Mouse (Mus musculus): Measurements from ENCODE around the gene Prrc2a.

Gene Prrc2a

GRCm38 (mm10) chr17:35162730-35163129 lies 2.0 kb downstream of the Prrc2a start:
- no peak for DNase-seq (ENCODE audit: low spot score in 2 of 2)

GRCm38 (mm10) chr17:35162121-35162520 lies 2.6 kb downstream of the Prrc2a start:
- DNase-seq (ENCODE audit: low spot score in 2 of 2), result no peak

- no peak for DNase-seq (ENCODE audit: low spot score in 2 of 2)
These were observed 3.3 kb downstream of the Prrc2a start for GRCm38 (mm10) chr17:35161421-35161820.

- DNase-seq (ENCODE audit: low spot score in 2 of 2), result no peak
These were observed 5.1 kb downstream of the Prrc2a start for GRCm38 (mm10) chr17:35159638-35160037.

GRCm38 (mm10) chr17:35158850-35159593 lies 5.7 kb downstream of the Prrc2a start:
- DNase-seq (ENCODE audit: low spot score in 2 of 2), result no peak

- no peak for DNase-seq (ENCODE audit: low spot score in 2 of 2)
These were observed 7.0 kb downstream of the Prrc2a start for GRCm38 (mm10) chr17:35157661-35158175.

GRCm38 (mm10) chr17:35157254-35157653 lies 7.4 kb downstream of the Prrc2a start:
- DNase-seq (ENCODE audit: low spot score in 2 of 2), result no peak

- no peak for DNase-seq (ENCODE audit: low spot score in 2 of 2)
These were observed 8.1 kb downstream of the Prrc2a start for GRCm38 (mm10) chr17:35156461-35157200.

- no peak for DNase-seq (ENCODE audit: low spot score in 2 of 2)
These were observed 9.2 kb downstream of the Prrc2a start for GRCm38 (mm10) chr17:35155451-35155850.

- DNase-seq (ENCODE audit: low spot score in 2 of 2), result no peak
These were observed 10.1 kb downstream of the Prrc2a start for GRCm38 (mm10) chr17:35154616-35155015.

GRCm38 (mm10) chr17:35153931-35154330 lies 10.8 kb downstream of the Prrc2a start:
- DNase-seq (ENCODE audit: low spot score in 2 of 2), result no peak

GRCm38 (mm10) chr17:35153077-35153476 lies 11.6 kb downstream of the Prrc2a start:
- no peak for DNase-seq (ENCODE audit: low spot score in 2 of 2)

GRCm38 (mm10) chr17:35152121-35152520 lies 12.6 kb downstream of the Prrc2a start:
- DNase-seq (ENCODE audit: low spot score in 2 of 2), result no peak

- no peak for DNase-seq (ENCODE audit: low spot score in 2 of 2)
These were observed 16.6 kb downstream of the Prrc2a start for GRCm38 (mm10) chr17:35147922-35148639.

- DNase-seq (ENCODE audit: low spot score in 2 of 2), result no peak
These were observed 17.3 kb downstream of the Prrc2a start for GRCm38 (mm10) chr17:35147348-35147747.

- no peak for DNase-seq (ENCODE audit: low spot score in 2 of 2)
These were observed 18.6 kb downstream of the Prrc2a start for GRCm38 (mm10) chr17:35146139-35146538.

GRCm38 (mm10) chr17:35141971-35142370 lies 22.7 kb downstream of the Prrc2a start:
- DNase-seq (ENCODE audit: low spot score in 2 of 2), result no peak

GRCm38 (mm10) chr17:35140490-35140996 lies 24.2 kb downstream of the Prrc2a start:
- no peak for DNase-seq (ENCODE audit: low spot score in 2 of 2)

GRCm38 (mm10) chr17:35139269-35139668 lies 25.4 kb downstream of the Prrc2a start:
- no peak for DNase-seq (ENCODE audit: low spot score in 2 of 2)

- no peak for DNase-seq (ENCODE audit: low spot score in 2 of 2)
These were observed 28.9 kb downstream of the Prrc2a start for GRCm38 (mm10) chr17:35135591-35136320.
